Mouse (Mus musculus): ENCODE results near the gene Bpifb2. TPM values are rescaled to one million over a fixed set of nuclear protein-coding genes. Genes with fewer than 3 reads are reported as not detected.

Gene Bpifb2
- polyA plus RNA-seq, 1 experiment from 2014 or later: not detected

GRCm38 (mm10) chr2:153861960-153862359 is 12.9 kb upstream of the Bpifb2 start:
- Histone ChIP-seq H3K27ac (no peak overlapping the region), H3K4me2 (replicated peaks) (no peak overlapping the region), H3K27me3 (replicated peaks) (no peaks in the 10 kb centered on the region), H3K36me3 (no peaks in the 10 kb centered on the region), H3K4me3 (no peak overlapping the region), H3K4me1 (no peaks in the 10 kb centered on the region), H3K9me3 (no peaks in the 10 kb centered on the region), H3K9ac (no peak overlapping the region)
- ATAC-seq (ENCODE audit: low FRiP score, low read depth): no peak
- WGBS: 87% methylated on average over 3 of the region's 3 CpGs

- Histone ChIP-seq H3K4me1 (no peaks in the 10 kb centered on the region), H3K27me3 (replicated peaks) (no peaks in the 10 kb centered on the region), H3K4me3 (no peak within 1 kb of the TSS), H3K4me2 (replicated peaks) (no peak within 1 kb of the TSS), H3K27ac (no peak within 1 kb of the TSS), H3K36me3 (no peaks in the 10 kb centered on the region), H3K9ac (no peak within 1 kb of the TSS), H3K9me3 (no peaks in the 10 kb centered on the region)
- WGBS: 88% methylated on average over 4 of the region's 4 CpGs
- no peak for ATAC-seq (ENCODE audit: low FRiP score, low read depth)
These were observed 3.9 kb upstream of the Bpifb2 start, which contains the start of gene Sun5 for GRCm38 (mm10) chr2:153870984-153871383. TSS of gene Sun5 (minus strand) at chr2:153871084.

- ATAC-seq (ENCODE audit: low FRiP score, low read depth): no peak
- Histone ChIP-seq H3K4me3 (no peak overlapping the region), H3K9me3 (no peaks in the 10 kb centered on the region), H3K36me3 (no peaks in the 10 kb centered on the region), H3K9ac (no peak overlapping the region), H3K4me1 (no peaks in the 10 kb centered on the region), H3K27me3 (replicated peaks) (no peaks in the 10 kb centered on the region), H3K27ac (no peak overlapping the region), H3K4me2 (replicated peaks) (no peak overlapping the region)
- WGBS: 86% methylated on average over 5 of the region's 5 CpGs
These were observed 24.3 kb downstream of the Bpifb2 start for GRCm38 (mm10) chr2:153899111-153899510.

- H3K4me1 ChIP-seq: no peaks in the 10 kb centered on the region
- no peak within 1 kb of the TSS for H3K9ac ChIP-seq
- no peak within 1 kb of the TSS for H3K4me2 ChIP-seq (replicated peaks)
- no peaks in the 10 kb centered on the region for H3K27me3 ChIP-seq (replicated peaks)
- H3K27ac ChIP-seq: no peak within 1 kb of the TSS
- no peak for ATAC-seq (ENCODE audit: low FRiP score, low read depth)
- 85% methylated on average over 4 of the region's 4 CpGs for WGBS
- no peak within 1 kb of the TSS for H3K4me3 ChIP-seq
- H3K9me3 ChIP-seq: no peaks in the 10 kb centered on the region
- no peaks in the 10 kb centered on the region for H3K36me3 ChIP-seq
These were observed 25.2 kb downstream of the Bpifb2 start, which contains the start of gene Bpifb6 for GRCm38 (mm10) chr2:153900088-153900487. TSS of gene Bpifb6 (plus strand) at chr2:153900388.

- H3K4me1 ChIP-seq: no peaks in the 10 kb centered on the region
- no peaks in the 10 kb centered on the region for H3K27me3 ChIP-seq (replicated peaks)
- WGBS: 81% methylated on average over 6 of the region's 6 CpGs
- ATAC-seq (ENCODE audit: low FRiP score, low read depth): no peak
- H3K4me3 ChIP-seq: no peak overlapping the region
- H3K27ac ChIP-seq: no peak overlapping the region
- H3K9me3 ChIP-seq: no peaks in the 10 kb centered on the region
- H3K4me2 ChIP-seq (replicated peaks): no peak overlapping the region
- H3K9ac ChIP-seq: no peak overlapping the region
- H3K36me3 ChIP-seq: no peaks in the 10 kb centered on the region
These were observed 27.9 kb downstream of the Bpifb2 start for GRCm38 (mm10) chr2:153902726-153903125.

GRCm38 (mm10) chr2:153906626-153907025 is 31.8 kb downstream of the Bpifb2 start:
- no peak overlapping the region for H3K4me3 ChIP-seq
- H3K36me3 ChIP-seq: no peaks in the 10 kb centered on the region
- no peak overlapping the region for H3K27ac ChIP-seq
- no peaks in the 10 kb centered on the region for H3K4me1 ChIP-seq
- H3K27me3 ChIP-seq (replicated peaks): no peaks in the 10 kb centered on the region
- WGBS: 96% methylated on average over 4 of the region's 4 CpGs
- H3K9ac ChIP-seq: no peak overlapping the region
- ATAC-seq (ENCODE audit: low FRiP score, low read depth): no peak
- H3K4me2 ChIP-seq (replicated peaks): no peak overlapping the region
- no peaks in the 10 kb centered on the region for H3K9me3 ChIP-seq

- no peak overlapping the region for H3K4me2 ChIP-seq (replicated peaks)
- no peak for ATAC-seq (ENCODE audit: low FRiP score, low read depth)
- no peak overlapping the region for H3K9ac ChIP-seq
- no peaks in the 10 kb centered on the region for H3K27me3 ChIP-seq (replicated peaks)
- H3K27ac ChIP-seq: no peak overlapping the region
- H3K4me1 ChIP-seq: no peaks in the 10 kb centered on the region
- H3K36me3 ChIP-seq: no peaks in the 10 kb centered on the region
- WGBS: 83% methylated on average over 5 of the region's 5 CpGs
- H3K9me3 ChIP-seq: no peaks in the 10 kb centered on the region
- no peak overlapping the region for H3K4me3 ChIP-seq
These were observed 39.3 kb downstream of the Bpifb2 start for GRCm38 (mm10) chr2:153914151-153914550.

- no peak within 1 kb of the TSS for H3K4me3 ChIP-seq
- no peaks in the 10 kb centered on the region for H3K36me3 ChIP-seq
- 58% methylated on average over 8 of the region's 8 CpGs for WGBS
- no peak for ATAC-seq (ENCODE audit: low FRiP score, low read depth)
- no peaks in the 10 kb centered on the region for H3K4me1 ChIP-seq
- no peak within 1 kb of the TSS for H3K9ac ChIP-seq
- H3K4me2 ChIP-seq (replicated peaks): no peak within 1 kb of the TSS
- no peaks in the 10 kb centered on the region for H3K27me3 ChIP-seq (replicated peaks)
- no peak within 1 kb of the TSS for H3K27ac ChIP-seq
- no peaks in the 10 kb centered on the region for H3K9me3 ChIP-seq
These were observed 43.1 kb downstream of the Bpifb2 start, which contains the start of gene Bpifb3 for GRCm38 (mm10) chr2:153917930-153918329. TSS of gene Bpifb3 (plus strand) at chr2:153918230.

GRCm38 (mm10) chr2:153921246-153921645 is 46.4 kb downstream of the Bpifb2 start:
- no peaks in the 10 kb centered on the region for H3K9me3 ChIP-seq
- no peak overlapping the region for H3K27ac ChIP-seq
- WGBS: 91% methylated on average over 6 of the region's 6 CpGs
- no peaks in the 10 kb centered on the region for H3K27me3 ChIP-seq (replicated peaks)
- H3K9ac ChIP-seq: no peak overlapping the region
- ATAC-seq (ENCODE audit: low FRiP score, low read depth): no peak
- no peaks in the 10 kb centered on the region for H3K4me1 ChIP-seq
- no peak overlapping the region for H3K4me3 ChIP-seq
- H3K4me2 ChIP-seq (replicated peaks): no peak overlapping the region
- no peaks in the 10 kb centered on the region for H3K36me3 ChIP-seq

GRCm38 (mm10) chr2:153929871-153930413 is 55.1 kb downstream of the Bpifb2 start:
- WGBS: 46% methylated on average over 3 of the region's 3 CpGs
- no peak overlapping the region for H3K9ac ChIP-seq
- no peak overlapping the region for H3K27ac ChIP-seq
- H3K9me3 ChIP-seq: no peaks in the 10 kb centered on the region
- H3K4me2 ChIP-seq (replicated peaks): no peak overlapping the region
- no peak overlapping the region for H3K4me3 ChIP-seq
- H3K4me1 ChIP-seq: no peaks in the 10 kb centered on the region
- no peaks in the 10 kb centered on the region for H3K36me3 ChIP-seq
- H3K27me3 ChIP-seq (replicated peaks): no peaks in the 10 kb centered on the region
- ATAC-seq (ENCODE audit: low FRiP score, low read depth): no peak

GRCm38 (mm10) chr2:153931125-153931524 is 56.3 kb downstream of the Bpifb2 start:
- Histone ChIP-seq H3K4me1 (no peaks in the 10 kb centered on the region), H3K27ac (no peak overlapping the region), H3K9me3 (no peaks in the 10 kb centered on the region), H3K4me2 (replicated peaks) (no peak overlapping the region), H3K9ac (no peak overlapping the region), H3K27me3 (replicated peaks) (no peaks in the 10 kb centered on the region), H3K4me3 (no peak overlapping the region), H3K36me3 (no peaks in the 10 kb centered on the region)
- ATAC-seq (ENCODE audit: low FRiP score, low read depth): no peak
- 62% methylated on average over 6 of the region's 6 CpGs for WGBS

GRCm38 (mm10) chr2:153933311-153933710 is 58.5 kb downstream of the Bpifb2 start:
- ATAC-seq (ENCODE audit: low FRiP score, low read depth): no peak
- Histone ChIP-seq H3K27me3 (replicated peaks) (no peaks in the 10 kb centered on the region), H3K4me3 (no peak overlapping the region), H3K9me3 (no peaks in the 10 kb centered on the region), H3K4me2 (replicated peaks) (no peak overlapping the region), H3K27ac (no peak overlapping the region), H3K36me3 (no peaks in the 10 kb centered on the region), H3K9ac (no peak overlapping the region), H3K4me1 (no peaks in the 10 kb centered on the region)
- WGBS: 62% methylated on average over 6 of the region's 6 CpGs

- Histone ChIP-seq H3K9ac (no peak overlapping the region), H3K27ac (no peak overlapping the region), H3K9me3 (no peaks in the 10 kb centered on the region), H3K4me1 (no peaks in the 10 kb centered on the region), H3K36me3 (no peaks in the 10 kb centered on the region), H3K4me3 (no peak overlapping the region), H3K27me3 (replicated peaks) (no peaks in the 10 kb centered on the region), H3K4me2 (replicated peaks) (no peak overlapping the region)
- WGBS: 88% methylated on average over 6 of the region's 6 CpGs
- no peak for ATAC-seq (ENCODE audit: low FRiP score, low read depth)
These were observed 60.5 kb downstream of the Bpifb2 start for GRCm38 (mm10) chr2:153935348-153935747.

Data from neural tube, embryonic 12.5 days (tissue).